Mouse (Mus musculus) limb, embryonic 12.5 days (tissue): Measurements from ENCODE around the gene Exoc6b. TPM values are rescaled to one million over a fixed set of nuclear protein-coding genes. Genes with fewer than 3 reads are reported as not detected.

Experiments used
- ATAC-seq: fragments of 200-750 bp; cut with Nextera tagmentation; 2 replicates; pipeline ENCODE4 v1.8.0; 2017; ENCODE audit warnings: low read depth, moderate TSS enrichment; ENCODE audit not compliant: insufficient number of reproducible peaks, insufficient read depth, low FRiP score, low TSS enrichment
- H3K27ac ChIP-seq: fragments of 300-500 bp; sonication (generic); 2 replicates; pipeline ENCODE4 v1.5.1; 2016; ENCODE audit warnings: mild to moderate bottlenecking, moderate library complexity
- H3K27me3 ChIP-seq: fragments of 300-500 bp; sonication (generic); 2 replicates; pipeline ENCODE4 v1.6.1; 2016; ENCODE audit warnings: mild to moderate bottlenecking, moderate library complexity
- H3K36me3 ChIP-seq: fragments of 300-500 bp; sonication (generic); 2 replicates; pipeline ENCODE4 v1.6.1; 2016; ENCODE audit warnings: mild to moderate bottlenecking, moderate library complexity
- H3K4me1 ChIP-seq: fragments of 300-500 bp; sonication (generic); replicated peaks from 2 replicates; pipeline ENCODE4 v1.6.1; 2016
- H3K4me2 ChIP-seq: fragments of 300-500 bp; sonication (generic); 2 replicates; pipeline ENCODE4 v1.6.1; 2016; ENCODE audit warnings: mild to moderate bottlenecking, moderate library complexity
- H3K4me3 ChIP-seq: fragments of 300-500 bp; sonication (generic); replicated peaks from 2 replicates; pipeline ENCODE4 v1.5.1; 2016; ENCODE audit warnings: mild to moderate bottlenecking
- H3K9ac ChIP-seq: fragments of 300-500 bp; sonication (generic); replicated peaks from 2 replicates; pipeline ENCODE4 v1.6.1; 2016; ENCODE audit warnings: mild to moderate bottlenecking, moderate library complexity
- H3K9me3 ChIP-seq: fragments of 300-500 bp; sonication (generic); 2 replicates; pipeline ENCODE4 v1.6.1; 2016; ENCODE audit warnings: mild to moderate bottlenecking, moderate library complexity
- WGBS: fragments of 180-500 bp; shearing (Covaris S2); methylation state at CpG from one replicate; pipeline ENCODE4 v1.1.7; 2016; 5-methylcytosine and 5-hydroxymethylcytosine counted together
- polyA plus RNA-seq: library from polyadenylated mRNA; unstranded; fragments of >200 nt; fragmentation: Nextera tagmentation; extraction: Ambion mirVana; gene quantifications from 2 replicates; pipeline ENCODE4 v1.2.1, GENCODE M21; 2016

Exoc6b gene
- polyA plus RNA-seq, 1 experiment from 2014 or later = 38.2 TPM

DNA sequence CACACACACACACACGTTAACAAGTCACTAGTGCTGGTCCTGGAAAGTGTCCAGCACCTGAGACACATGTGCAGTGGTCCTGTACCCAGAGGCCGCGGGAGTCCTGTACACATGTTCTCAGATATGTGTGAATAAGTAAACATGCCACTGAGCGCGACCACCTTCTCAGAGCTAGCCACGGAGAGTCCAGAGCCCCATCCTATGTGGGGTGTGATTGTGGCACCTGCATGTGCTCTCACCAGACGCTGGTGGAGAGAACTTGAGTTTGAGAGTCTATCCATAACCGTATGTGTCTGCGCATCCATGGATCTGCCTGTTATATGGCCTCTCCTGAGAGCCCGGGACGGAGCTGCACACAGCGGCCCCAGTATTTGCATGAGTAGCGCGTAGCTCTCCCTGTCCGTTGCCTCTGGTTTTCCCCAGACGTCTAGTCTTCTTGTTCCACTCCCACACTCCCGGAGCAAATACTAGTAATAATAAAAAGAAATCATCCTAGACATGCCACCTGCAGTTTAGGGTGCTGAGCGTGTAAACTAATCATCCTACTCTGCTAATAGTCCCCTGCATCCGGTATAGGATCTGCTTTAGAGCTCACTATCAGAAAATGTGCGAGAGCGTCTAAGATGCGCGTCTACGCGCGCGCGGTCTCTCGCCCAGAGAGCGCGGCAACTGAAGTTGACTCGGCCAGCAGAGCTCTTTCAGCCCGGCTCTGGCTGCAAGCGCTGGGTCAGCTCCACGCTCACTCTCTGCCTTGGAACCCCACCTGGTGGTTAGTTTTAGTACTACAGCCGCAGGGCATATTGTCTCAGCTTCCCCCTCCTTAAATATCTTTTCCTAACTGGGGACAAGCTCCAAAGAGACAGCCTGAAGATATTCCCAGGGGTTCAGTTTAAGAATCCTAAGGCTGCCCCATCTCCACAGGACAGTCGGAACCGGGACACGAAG is 479.3 kb downstream of the Exoc6b start:
- Histone ChIP-seq H3K27me3 (peaks cover 13% of the 10 kb centered on the region), H3K4me3 (peak overlapping the region; percentile 76), H3K27ac (0 out of 2 replicates have a peak overlapping the region, but pooled peaks have one; percentile 97), H3K9me3 (no peaks in the 10 kb centered on the region), H3K4me1 (peaks cover 34% of the 10 kb centered on the region), H3K4me2 (peak overlapping the region; percentile 88), H3K9ac (no peak overlapping the region), H3K36me3 (no peaks in the 10 kb centered on the region)
- ATAC-seq = 0 out of 2 replicates have a peak, but pooled peaks have one; percentile 19
- WGBS = 3% methylated on average over 39 of the region's 39 CpGs

DNA sequence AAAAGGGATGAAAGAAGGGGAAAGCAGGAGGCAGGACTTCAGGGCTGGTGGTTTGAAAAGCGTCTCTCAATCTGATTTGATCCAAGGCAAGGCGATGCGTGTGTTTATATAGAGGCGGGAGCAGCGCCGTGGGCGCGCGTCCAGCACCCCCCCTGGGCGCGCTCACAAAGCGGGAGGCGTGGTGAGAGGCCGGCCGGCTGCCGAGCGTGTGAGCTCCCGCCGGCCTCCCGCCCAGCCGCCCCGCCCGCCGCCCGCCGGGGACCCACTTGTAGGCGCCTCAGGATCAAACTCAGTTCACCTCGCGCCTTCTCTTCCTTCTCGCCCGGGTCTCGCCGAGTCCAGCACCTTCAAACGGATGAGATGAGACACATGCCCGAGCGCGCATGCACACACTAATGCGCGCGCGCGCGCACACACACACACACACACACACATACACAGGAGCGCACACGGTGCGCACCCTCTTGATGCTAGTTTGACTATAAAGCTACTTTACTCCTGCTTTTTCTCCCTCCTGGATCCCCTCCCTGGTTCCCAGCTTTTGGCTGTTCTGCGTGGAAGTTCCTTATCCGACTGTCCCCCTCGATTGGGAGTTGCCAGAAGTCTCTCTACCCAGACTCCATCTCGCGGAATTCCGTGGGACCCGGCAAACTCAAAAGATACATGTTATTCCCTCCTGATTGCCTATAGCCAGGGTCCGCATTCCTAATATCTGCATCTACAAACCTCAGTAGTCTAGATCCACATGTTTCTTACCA is 480.2 kb downstream of the Exoc6b start:
- ATAC-seq = no peak
- H3K27me3 ChIP-seq = peaks cover 17% of the 10 kb centered on the region

GRCm38 (mm10) chr6:84588221-84588894 is 481.0 kb downstream of the Exoc6b start:
- Histone ChIP-seq H3K4me2 (peak overlapping the region; percentile 88), H3K4me1 (peaks cover 46% of the 10 kb centered on the region), H3K9ac (peak overlapping the region; percentile 93), H3K36me3 (peaks cover 7% of the 10 kb centered on the region; the same call in 1 of the 2 replicates), H3K4me3 (peak overlapping the region; percentile 76), H3K27me3 (peaks cover 23% of the 10 kb centered on the region), H3K27ac (peak overlapping the region; percentile 97), H3K9me3 (no peaks in the 10 kb centered on the region)
- under 1% methylated on average over 41 of the region's 41 CpGs for WGBS
- ATAC-seq = no peak

More for the DNA sequence above, 480.2 kb downstream of the Exoc6b start:
- Histone ChIP-seq H3K9ac (peak overlapping the region; percentile 93), H3K4me3 (peak overlapping the region; percentile 76), H3K27ac (peak overlapping the region; percentile 97), H3K9me3 (no peaks in the 10 kb centered on the region), H3K4me1 (peaks cover 44% of the 10 kb centered on the region), H3K4me2 (peak overlapping the region; percentile 88), H3K36me3 (peaks cover 2% of the 10 kb centered on the region; the same call in 1 of the 2 replicates)
- under 1% methylated on average over 50 of the region's 54 CpGs for WGBS

GRCm38 (mm10) chr6:84587471-84588101 is 481.7 kb downstream of the Exoc6b start:
- peaks cover 13% of the 10 kb centered on the region for H3K36me3 ChIP-seq
- no peaks in the 10 kb centered on the region for H3K9me3 ChIP-seq
- H3K4me1 ChIP-seq = peaks cover 54% of the 10 kb centered on the region
- H3K4me3 ChIP-seq = peak overlapping the region; percentile 76
- peak overlapping the region; percentile 88 for H3K4me2 ChIP-seq
- peaks cover 26% of the 10 kb centered on the region for H3K27me3 ChIP-seq
- H3K27ac ChIP-seq = peak overlapping the region; percentile 97
- H3K9ac ChIP-seq = peak overlapping the region; percentile 93
- under 1% methylated on average over 51 of the region's 51 CpGs for WGBS
- no peak for ATAC-seq

GRCm38 (mm10) chr6:84586551-84587200 is 482.6 kb downstream of the Exoc6b start:
- no peak for ATAC-seq
- WGBS = 2% methylated on average over 28 of the region's 28 CpGs
- Histone ChIP-seq H3K27me3 (peaks cover 35% of the 10 kb centered on the region), H3K36me3 (peaks cover 22% of the 10 kb centered on the region), H3K27ac (peak overlapping the region; percentile 97), H3K4me2 (peak overlapping the region; percentile 88), H3K9ac (peak overlapping the region; percentile 93), H3K4me1 (peaks cover 63% of the 10 kb centered on the region), H3K9me3 (no peaks in the 10 kb centered on the region), H3K4me3 (peak overlapping the region; percentile 76)

- H3K9me3 ChIP-seq = no peaks in the 10 kb centered on the region
- H3K9ac ChIP-seq = peak overlapping the region; percentile 93
- H3K36me3 ChIP-seq = peaks cover 30% of the 10 kb centered on the region
- peaks cover 65% of the 10 kb centered on the region for H3K4me1 ChIP-seq
- peaks cover 38% of the 10 kb centered on the region for H3K27me3 ChIP-seq
- WGBS = under 1% methylated on average over 37 of the region's 37 CpGs
- H3K4me3 ChIP-seq = peak overlapping the region; percentile 76
- no peak for ATAC-seq
- H3K4me2 ChIP-seq = peak overlapping the region; percentile 88
- H3K27ac ChIP-seq = peak overlapping the region; percentile 97
These were observed 483.5 kb downstream of the Exoc6b start for GRCm38 (mm10) chr6:84585686-84586300.

DNA sequence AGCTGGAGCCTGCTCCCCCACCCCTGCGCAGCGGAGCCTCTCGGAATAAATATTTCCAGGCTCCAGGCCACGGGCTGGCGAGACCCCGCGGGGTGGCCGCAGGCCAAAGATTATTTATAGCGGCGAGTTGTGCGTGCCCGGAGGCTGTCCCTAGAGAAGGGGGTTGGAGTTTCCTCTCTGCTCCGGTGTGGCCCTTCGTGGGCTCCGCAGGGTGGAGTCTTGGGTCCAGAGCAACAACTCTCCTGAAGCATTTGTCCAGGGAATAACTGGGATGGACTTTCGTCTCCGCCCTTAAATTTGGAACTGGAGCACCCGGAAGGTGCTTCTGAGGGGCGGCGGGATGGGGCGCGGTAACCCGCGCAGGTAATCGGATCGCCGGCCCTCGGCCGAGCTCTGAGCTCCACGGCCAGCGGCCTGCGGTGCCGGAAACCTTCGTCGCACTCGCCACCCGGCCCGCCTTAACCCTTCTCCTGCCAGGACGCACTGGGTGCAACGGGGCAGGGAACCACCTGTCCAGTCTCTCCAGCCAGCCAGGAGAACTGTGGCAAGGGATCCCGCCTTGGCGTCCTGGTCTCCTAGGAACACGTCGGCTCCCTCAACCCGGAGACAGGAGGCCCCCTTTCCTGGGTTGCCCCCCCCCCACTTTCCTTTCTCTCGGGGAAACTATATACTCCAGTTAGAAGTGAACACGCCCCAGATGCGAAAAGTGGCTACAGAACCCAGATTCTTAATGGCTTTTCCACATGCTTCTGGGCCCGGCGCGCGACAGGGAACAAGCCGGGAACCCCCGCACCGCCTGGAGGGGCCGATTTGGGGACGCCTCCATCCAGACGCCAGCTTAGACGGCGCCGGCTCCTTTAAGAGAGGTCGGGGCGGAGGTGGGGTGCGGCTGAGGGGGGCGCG is 484.3 kb downstream of the Exoc6b start:
- Histone ChIP-seq H3K4me1 (peaks cover 67% of the 10 kb centered on the region), H3K36me3 (peaks cover 38% of the 10 kb centered on the region), H3K27me3 (peaks cover 41% of the 10 kb centered on the region), H3K9ac (peak overlapping the region; percentile 93), H3K4me2 (peak overlapping the region; percentile 88), H3K4me3 (peak overlapping the region; percentile 76), H3K27ac (peak overlapping the region; percentile 97), H3K9me3 (no peaks in the 10 kb centered on the region)
- under 1% methylated on average over 66 of the region's 66 CpGs for WGBS
- ATAC-seq = no peak

GRCm38 (mm10) chr6:84583841-84584782 is 485.2 kb downstream of the Exoc6b start:
- WGBS = 2% methylated on average over 48 of the region's 48 CpGs
- Histone ChIP-seq H3K4me1 (peaks cover 67% of the 10 kb centered on the region), H3K36me3 (peaks cover 47% of the 10 kb centered on the region), H3K4me3 (peak overlapping the region; percentile 76), H3K9ac (peak overlapping the region; percentile 93), H3K27me3 (peaks cover 32% of the 10 kb centered on the region), H3K4me2 (peak overlapping the region; percentile 88), H3K9me3 (no peaks in the 10 kb centered on the region), H3K27ac (peak overlapping the region; percentile 97)
- ATAC-seq = peak; percentile 22; the same call in 1 of the 2 replicates
